Mouse (Mus musculus): ENCODE data around the gene Bpifb4. TPM values are rescaled to one million over a fixed set of nuclear protein-coding genes. Genes with fewer than 3 reads are reported as not detected.

Bpifb4 gene
- not detected for total RNA-seq (2023)

GRCm38 (mm10) chr2:153937843-153938242, at the start of gene Bpifb4:
Bpifb4 (plus strand) TSS chr2:153938212.

GRCm38 (mm10) chr2:153900088-153900487, 37.9 kb upstream of the Bpifb4 start, which contains the start of gene Bpifb6:
Bpifb6 (plus strand) TSS chr2:153900388.

GRCm38 (mm10) chr2:153917930-153918329, 20.1 kb upstream of the Bpifb4 start, which contains the start of gene Bpifb3:
Bpifb3 (plus strand) TSS chr2:153918230.

GRCm38 (mm10) chr2:153974582-153974981, 36.6 kb downstream of the Bpifb4 start, which contains the start of gene Bpifa6:
Bpifa6 (plus strand) TSS chr2:153974945.

GRCm38 (mm10) chr2:154007965-154008364, 70.0 kb downstream of the Bpifb4 start, which contains the start of gene Bpifa2:
Bpifa2 (plus strand) TSS chr2:154008265.

Other genes starting within 250 kb of the Bpifb4 start
- gene Dnmt3c, start 241.6 kb upstream of the Bpifb4 start, total RNA-seq (2023) = not detected
- 100 to 1,000 TPM; 139 to 146 TPM for gene Mapre1, start 196.9 kb upstream of the Bpifb4 start, total RNA-seq (2023)
- 1 to 10 TPM in 1 of 2 experiments, under 1 TPM in 1; 0.58 to 1.4 TPM for gene Efcab8, start 158.3 kb upstream of the Bpifb4 start, total RNA-seq (2023)
- not detected for gene Sun5, start 67.1 kb upstream of the Bpifb4 start, total RNA-seq (2023)
- gene Bpifb2, start 63.2 kb upstream of the Bpifb4 start, total RNA-seq (2023) = not detected
- not detected for gene Bpifb6, start 37.8 kb upstream of the Bpifb4 start, total RNA-seq (2023)
- not detected for gene Bpifb3, start 20.0 kb upstream of the Bpifb4 start, total RNA-seq (2023)
- gene Bpifa6, start 36.7 kb downstream of the Bpifb4 start, total RNA-seq (2023) = not detected
- not detected for gene Bpifa2, start 70.1 kb downstream of the Bpifb4 start, total RNA-seq (2023)
- gene Bpifa3, start 192.1 kb downstream of the Bpifb4 start, total RNA-seq (2023) = not detected
- not detected for gene Bpifa1, start 204.7 kb downstream of the Bpifb4 start, total RNA-seq (2023)
- gene Bpifa5, start 224.4 kb downstream of the Bpifb4 start, total RNA-seq (2023) = not detected